Mouse (Mus musculus) kidney, postnatal 0 days (tissue): ENCODE results near the gene Ccdc172. TPM values are rescaled to one million over a fixed set of nuclear protein-coding genes. Genes with fewer than 3 reads are reported as not detected.

Experiments used
- ATAC-seq: fragments of 200-750 bp; cut with Nextera tagmentation; replicated peaks from 2 replicates; pipeline ENCODE4 v1.8.0; 2017; ENCODE audit warnings: low read depth, moderate number of reproducible peaks, moderate TSS enrichment, moderate library complexity; ENCODE audit not compliant: low FRiP score
- DNase-seq: peaks from one replicate; pipeline ENCODE4 v3.0.0-alpha.2; 2016; ENCODE audit warnings: low spot score
- H3K27ac ChIP-seq: fragments of 300-500 bp; sonication (generic); 2 replicates; pipeline ENCODE4 v1.5.1; 2014; ENCODE audit warnings: mild to moderate bottlenecking
- H3K27me3 ChIP-seq: fragments of 300-500 bp; sonication (generic); 2 replicates; pipeline ENCODE4 v1.6.1; 2014; ENCODE audit warnings: low read length, mixed read lengths; ENCODE audit not compliant: insufficient read depth
- H3K36me3 ChIP-seq: fragments of 300-500 bp; sonication (generic); 2 replicates; pipeline ENCODE4 v1.6.1; 2014; ENCODE audit warnings: low read length, mixed read lengths; ENCODE audit not compliant: insufficient read depth
- H3K4me1 ChIP-seq: fragments of 300-500 bp; sonication (generic); replicated peaks from 2 replicates; pipeline ENCODE4 v1.6.1; 2014; ENCODE audit warnings: antibody characterized with exemption, low read length, mixed read lengths; ENCODE audit not compliant: insufficient read depth
- H3K4me2 ChIP-seq: fragments of 300-500 bp; sonication (generic); 2 replicates; pipeline ENCODE4 v1.6.1; 2014; ENCODE audit warnings: mild to moderate bottlenecking, low read length, moderate library complexity, mixed read lengths
- H3K4me3 ChIP-seq: fragments of 300-500 bp; sonication (generic); replicated peaks from 2 replicates; pipeline ENCODE4 v1.5.1; 2014; ENCODE audit warnings: low read depth, low read length
- H3K9ac ChIP-seq: fragments of 300-500 bp; sonication (generic); 2 replicates; pipeline ENCODE4 v1.6.1; 2014; ENCODE audit warnings: low read depth, low read length
- H3K9me3 ChIP-seq: fragments of 300-500 bp; sonication (generic); replicated peaks from 2 replicates; pipeline ENCODE4 v1.6.1; 2016; ENCODE audit warnings: low read length, inconsistent platforms, mixed read lengths
- CTCF ChIP-seq: IDR thresholded peaks from 2 replicates; pipeline ENCODE4 v1.5.1; 2016; ENCODE audit warnings: antibody characterized with exemption, low read depth, mild to moderate bottlenecking, moderate library complexity
- WGBS: fragments of 180-500 bp; shearing (Covaris S2); extraction: QIAGEN DNeasy Blood & Tissue Kit; methylation state at CpG from one replicate; pipeline ENCODE4 v1.1.7; 2014; 5-methylcytosine and 5-hydroxymethylcytosine counted together
- polyA plus RNA-seq: library from polyadenylated mRNA; unstranded; fragments of >200 nt; fragmentation: Nextera tagmentation; extraction: Ambion mirVana; gene quantifications from 2 replicates; pipeline ENCODE4 v1.2.1, GENCODE M21; 2015

Gene Ccdc172
- polyA plus RNA-seq, 1 experiment from 2014 or later: not detected

GRCm38 (mm10) chr19:58533077-58533476, 21.3 kb downstream of the Ccdc172 start:
- H3K4me2 ChIP-seq: no peak overlapping the region
- H3K4me1 ChIP-seq: no peaks in the 10 kb centered on the region
- no peaks in the 10 kb centered on the region for H3K9me3 ChIP-seq
- no peak overlapping the region for H3K27ac ChIP-seq
- 85% methylated on average over 3 of the region's 3 CpGs for whole genome bisulfite sequencing
- DNase-seq (no peak), ATAC-seq (no peak)
- H3K36me3 ChIP-seq: no peaks in the 10 kb centered on the region
- no peaks in the 10 kb centered on the region for H3K27me3 ChIP-seq
- H3K9ac ChIP-seq: no peak overlapping the region
- no peak for TF ChIP-seq CTCF
- no peak overlapping the region for H3K4me3 ChIP-seq

- ATAC-seq (no peak), DNase-seq (no peak)
- Histone ChIP-seq H3K4me3 (no peak overlapping the region), H3K27ac (no peak overlapping the region), H3K4me2 (no peak overlapping the region), H3K9ac (no peak overlapping the region), H3K27me3 (no peaks in the 10 kb centered on the region), H3K9me3 (no peaks in the 10 kb centered on the region), H3K36me3 (no peaks in the 10 kb centered on the region), H3K4me1 (no peaks in the 10 kb centered on the region)
- 88% methylated on average over 10 of the region's 10 CpGs for WGBS
- no peak for TF ChIP-seq CTCF
Observed at GRCm38 (mm10) chr19:58536691-58537090, 24.9 kb downstream of the Ccdc172 start.

GRCm38 (mm10) chr19:58540396-58540795, 28.6 kb downstream of the Ccdc172 start:
- Histone ChIP-seq H3K27ac (no peak overlapping the region), H3K4me2 (no peak overlapping the region), H3K4me3 (no peak overlapping the region), H3K9me3 (no peaks in the 10 kb centered on the region), H3K4me1 (no peaks in the 10 kb centered on the region), H3K36me3 (no peaks in the 10 kb centered on the region), H3K9ac (no peak overlapping the region), H3K27me3 (no peaks in the 10 kb centered on the region)
- no peak for TF ChIP-seq CTCF
- 90% methylated on average over 5 of the region's 5 CpGs for WGBS
- DNase-seq (no peak), ATAC-seq (no peak)

- H3K9ac ChIP-seq: no peak overlapping the region
- ATAC-seq (no peak), DNase-seq (no peak)
- no peaks in the 10 kb centered on the region for H3K36me3 ChIP-seq
- H3K4me3 ChIP-seq: no peak overlapping the region
- 0 out of 2 replicates have a peak, but pooled peaks cover 3% of the 10 kb centered on the region for H3K4me1 ChIP-seq
- no peaks in the 10 kb centered on the region for H3K27me3 ChIP-seq
- no peaks in the 10 kb centered on the region for H3K9me3 ChIP-seq
- TF ChIP-seq CTCF: no peak
- H3K4me2 ChIP-seq: no peak overlapping the region
- WGBS: 47% methylated on average over 4 of the region's 4 CpGs
- no peak overlapping the region for H3K27ac ChIP-seq
Observed at GRCm38 (mm10) chr19:58548367-58548766, 36.6 kb downstream of the Ccdc172 start.

- WGBS: 13% methylated on average over 1 of the region's 1 CpGs
- Histone ChIP-seq H3K36me3 (no peaks in the 10 kb centered on the region), H3K9me3 (no peaks in the 10 kb centered on the region), H3K4me1 (0 out of 2 replicates have a peak, but pooled peaks cover 3% of the 10 kb centered on the region), H3K27ac (no peak overlapping the region), H3K4me2 (no peak overlapping the region), H3K4me3 (no peak overlapping the region), H3K9ac (no peak overlapping the region), H3K27me3 (no peaks in the 10 kb centered on the region)
- no peak for DNase-seq
- no peak for ATAC-seq
- no peak for TF ChIP-seq CTCF
Observed at GRCm38 (mm10) chr19:58550489-58550888, 38.7 kb downstream of the Ccdc172 start.

- H3K4me3 ChIP-seq: no peak overlapping the region
- TF ChIP-seq CTCF: no peak
- H3K9me3 ChIP-seq: no peaks in the 10 kb centered on the region
- H3K27ac ChIP-seq: no peak overlapping the region
- DNase-seq (no peak), ATAC-seq (no peak)
- no peaks in the 10 kb centered on the region for H3K27me3 ChIP-seq
- H3K9ac ChIP-seq: no peak overlapping the region
- 72% methylated on average over 3 of the region's 3 CpGs for WGBS
- H3K4me1 ChIP-seq: 0 out of 2 replicates have a peak, but pooled peaks cover 1% of the 10 kb centered on the region
- no peak overlapping the region for H3K4me2 ChIP-seq
- no peaks in the 10 kb centered on the region for H3K36me3 ChIP-seq
Observed at GRCm38 (mm10) chr19:58550916-58551315, 39.1 kb downstream of the Ccdc172 start.

GRCm38 (mm10) chr19:58554974-58555373, 43.2 kb downstream of the Ccdc172 start:
- Histone ChIP-seq H3K4me3 (no peak overlapping the region), H3K9ac (no peak overlapping the region), H3K27ac (no peak overlapping the region), H3K4me2 (no peak overlapping the region), H3K4me1 (no peaks in the 10 kb centered on the region), H3K27me3 (no peaks in the 10 kb centered on the region), H3K36me3 (no peaks in the 10 kb centered on the region), H3K9me3 (no peaks in the 10 kb centered on the region)
- no peak for TF ChIP-seq CTCF
- 73% methylated on average over 2 of the region's 2 CpGs for WGBS
- DNase-seq: no peak
- ATAC-seq: no peak
